Mouse (Mus musculus) T-helper 17 cell (primary cell): Measurements from ENCODE around the gene Aph1a.

ENCODE experiments used
- in situ Hi-C, 2 experiments: fragments of 300-600 bp; cut with MboI, MseI; formaldehyde crosslinking; loops; 1 replicate in 1 of 2; 2 replicates in 1 of 2; pipeline ENCODE4 v1.15.1; 2025; ENCODE audit warnings: high pct_unique_total_duplicates in 2 of 2

Aph1a gene

DNA sequence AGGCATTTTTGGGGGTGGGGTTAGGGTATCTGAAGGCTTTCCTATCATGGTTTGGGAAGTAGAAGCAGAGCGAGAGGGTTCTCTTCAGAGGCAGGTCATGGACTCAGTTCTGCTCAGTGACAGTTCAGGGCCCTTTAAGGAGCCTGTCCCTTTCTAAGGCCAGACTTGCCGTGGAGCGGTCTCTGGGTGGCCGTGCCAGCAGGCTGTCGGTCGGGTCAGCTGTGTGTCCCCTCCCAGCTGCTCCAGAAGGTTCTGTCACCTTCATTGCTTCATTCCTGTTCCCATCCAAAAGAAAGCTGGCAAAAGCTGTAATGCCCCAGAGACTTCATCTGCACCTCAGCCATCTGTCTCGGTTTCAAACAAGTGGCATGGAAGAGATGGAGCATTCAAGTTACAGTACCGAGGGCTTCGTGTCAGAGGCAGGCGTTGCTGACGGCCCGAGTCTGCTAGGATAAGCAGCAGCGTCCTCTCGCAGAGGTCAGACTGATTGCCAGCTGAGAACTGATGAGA, 52.0 kb downstream of the Aph1a start:
- in situ Hi-C loops: loop anchor here in 1 of 2 experiments (10.0 kb wide), 1 partner anchor 171 kb away; no protein-coding TSS in a partner anchor
